Mouse (Mus musculus): ENCODE measurements around the gene Fgfr2.

Gene Fgfr2

DNA sequence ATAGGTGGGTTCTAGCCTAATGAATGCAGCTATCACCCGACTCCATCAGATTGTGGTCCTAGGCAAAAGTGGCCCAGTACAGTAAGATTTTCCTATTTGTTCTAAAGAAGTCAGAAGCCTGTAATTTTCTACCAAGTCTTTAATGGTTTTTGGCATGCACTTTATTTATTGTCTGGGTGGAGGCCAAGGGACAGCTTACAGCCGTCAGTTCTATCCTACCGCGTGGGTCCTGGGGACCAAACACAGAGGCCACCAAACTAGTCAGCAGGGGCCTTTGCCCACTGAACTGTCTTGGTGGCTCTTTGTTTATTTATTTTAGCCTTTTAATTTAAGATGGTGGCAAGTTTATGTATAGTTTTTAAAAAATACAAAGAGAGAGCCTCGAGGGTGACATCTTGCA is 2544.5 kb downstream of the Fgfr2 start:
- DNase-seq (ENCODE audit: low read depth, low spot score) = no peak

- no peak for DNase-seq (ENCODE audit: low read depth, low spot score)
These were observed 2545.1 kb downstream of the Fgfr2 start for GRCm38 (mm10) chr7:130578066-130578465.

DNA sequence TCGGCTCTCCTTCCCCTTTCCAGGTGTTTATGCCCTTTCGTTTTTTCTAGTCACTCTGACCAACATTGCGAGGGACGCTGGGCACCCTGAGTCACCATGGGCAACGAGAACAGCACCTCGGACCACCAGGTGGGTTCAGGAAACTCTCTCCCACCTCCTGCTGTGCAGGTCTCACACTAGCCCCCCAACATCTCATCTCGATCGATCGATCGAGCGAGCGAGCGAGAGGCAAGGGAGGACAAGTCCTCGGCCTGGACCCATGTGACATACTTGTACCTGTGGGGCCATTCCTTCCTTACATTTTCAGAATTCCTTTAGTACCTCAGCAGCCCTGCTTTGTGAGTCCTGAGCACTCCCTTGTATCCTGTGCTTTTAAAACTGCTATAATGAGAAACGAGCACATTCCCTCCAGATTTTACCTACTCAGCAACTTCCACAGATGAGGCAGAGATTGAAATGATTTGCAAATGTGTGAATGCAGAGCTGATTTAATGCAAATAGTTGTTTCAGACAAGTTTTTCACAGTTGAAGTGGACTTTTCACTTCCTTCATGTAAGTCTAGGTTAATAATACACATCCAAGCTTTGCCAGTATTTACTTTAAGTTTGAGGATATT is 2545.7 kb downstream of the Fgfr2 start, which contains the start of gene Tacc2:
TSS of gene Tacc2 (plus strand) at position 51 of the 616 bp plus-strand sequence.
- no peak for DNase-seq (ENCODE audit: low read depth, low spot score)

GRCm38 (mm10) chr7:130576981-130577380 is 2546.2 kb downstream of the Fgfr2 start:
- DNase-seq (ENCODE audit: low read depth, low spot score) = no peak

DNA sequence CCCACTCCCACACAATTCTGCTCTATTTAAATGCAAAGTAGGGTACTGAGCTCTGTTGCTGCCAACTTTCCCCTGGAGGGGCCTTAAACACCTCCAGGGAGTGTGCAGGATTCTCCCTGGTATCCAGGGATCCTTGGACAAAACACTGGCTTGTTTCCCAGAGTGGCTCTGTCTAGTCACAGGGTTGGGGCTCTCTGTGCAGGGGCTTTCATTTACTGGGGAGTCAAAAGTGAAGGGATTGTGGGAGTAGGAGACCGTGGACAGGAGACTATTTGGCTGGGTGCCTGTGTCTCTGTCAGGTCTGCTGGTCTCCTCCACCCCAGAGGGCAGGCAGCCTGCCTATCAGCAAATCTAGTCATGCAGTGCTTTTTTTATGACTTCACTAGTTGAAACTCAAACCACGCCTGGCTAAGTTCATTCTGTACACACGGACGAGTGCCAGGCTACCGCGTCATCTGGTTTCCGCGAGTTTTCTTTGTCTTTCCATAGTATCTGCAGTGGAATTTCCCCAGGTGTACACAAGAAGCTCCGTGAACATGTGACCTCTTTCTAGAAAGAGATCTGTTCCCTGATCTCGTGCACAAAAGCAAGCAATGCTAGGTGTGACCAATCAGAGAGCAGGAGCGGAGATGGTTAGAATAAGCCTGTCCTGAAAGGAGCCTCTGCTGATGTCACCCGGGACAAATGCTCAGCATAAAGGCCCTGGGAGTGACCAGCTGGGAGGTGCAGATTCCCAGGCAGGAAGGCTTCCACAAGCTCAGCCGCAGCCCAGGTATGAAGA is 2548.7 kb downstream of the Fgfr2 start:
- DNase-seq (ENCODE audit: low read depth, low spot score) = no peak

GRCm38 (mm10) chr7:130573746-130574145 is 2549.4 kb downstream of the Fgfr2 start:
- no peak for DNase-seq (ENCODE audit: low read depth, low spot score)

- DNase-seq (ENCODE audit: low read depth, low spot score) = no peak
These were observed 2550.3 kb downstream of the Fgfr2 start, which contains the start of gene Nsmce4a for GRCm38 (mm10) chr7:130572821-130573220. Gene Nsmce4a (minus strand): TSS chr7:130573118.

DNA sequence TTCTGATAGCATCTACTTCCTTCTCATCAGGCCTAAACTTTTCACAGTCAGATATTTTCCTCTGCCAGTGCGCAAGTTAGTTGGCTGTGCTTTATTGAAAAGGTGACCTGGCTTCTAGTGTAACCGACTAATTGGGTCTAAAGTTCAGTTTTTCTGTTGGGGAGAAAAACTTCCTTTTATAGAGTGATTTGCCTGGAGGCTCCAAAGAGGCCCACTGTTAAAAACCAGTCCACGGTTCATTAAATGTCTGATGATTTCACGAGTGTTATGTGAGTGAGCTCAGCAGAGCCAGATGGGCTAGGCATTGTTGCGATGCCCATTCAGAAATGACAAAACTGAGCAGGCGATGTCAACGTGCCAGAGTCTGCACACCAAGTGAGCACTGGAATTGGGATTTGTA is 2552.7 kb downstream of the Fgfr2 start:
- DNase-seq (ENCODE audit: low read depth, low spot score) = no peak

GRCm38 (mm10) chr7:130568783-130569436 is 2554.2 kb downstream of the Fgfr2 start:
- no peak for DNase-seq (ENCODE audit: low read depth, low spot score)

DNA sequence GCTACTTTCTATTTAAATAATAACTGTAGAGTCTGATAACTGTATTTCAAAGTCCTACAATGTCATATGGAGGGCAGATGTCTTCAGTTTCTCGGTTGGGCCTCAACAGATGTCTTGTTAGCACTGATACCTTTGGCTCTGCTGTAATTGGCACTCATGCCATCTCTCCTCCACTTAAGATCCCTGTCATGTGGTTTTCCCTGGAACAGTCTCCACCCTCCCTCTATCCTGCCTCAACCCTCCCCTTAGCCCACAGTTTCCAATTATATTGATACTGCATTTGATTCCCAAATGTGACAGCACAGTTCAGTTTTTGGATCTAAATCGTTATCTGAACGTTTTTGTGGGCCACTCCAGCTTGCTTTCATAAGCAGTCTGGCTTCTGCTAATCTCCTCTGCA is 2558.6 kb downstream of the Fgfr2 start:
- no peak for DNase-seq (ENCODE audit: low read depth, low spot score)

- DNase-seq (ENCODE audit: low read depth, low spot score) = no peak
These were observed 2559.3 kb downstream of the Fgfr2 start for GRCm38 (mm10) chr7:130563880-130564279.

GRCm38 (mm10) chr7:130563276-130563675 is 2559.9 kb downstream of the Fgfr2 start:
- DNase-seq (ENCODE audit: low read depth, low spot score) = no peak

DNA sequence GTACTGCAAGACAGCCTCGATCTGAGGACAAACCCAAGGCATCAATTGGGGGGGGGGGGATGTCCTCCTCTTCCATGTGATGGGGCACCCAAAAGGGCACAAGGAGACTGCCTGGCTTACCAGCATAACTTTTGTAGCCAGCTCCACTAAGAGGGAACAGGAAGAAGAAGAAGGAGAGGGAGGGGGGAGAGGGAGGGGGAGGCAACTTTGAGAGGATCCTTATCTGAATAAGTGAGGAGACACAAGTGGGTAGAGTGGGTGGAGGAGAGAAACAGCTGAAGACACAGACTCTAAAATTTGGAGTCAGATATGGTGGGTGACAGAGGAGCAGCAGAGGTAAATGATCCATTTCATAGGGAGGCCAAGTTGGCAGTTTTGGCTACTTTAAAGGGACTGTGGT is 2562.2 kb downstream of the Fgfr2 start:
- DNase-seq (ENCODE audit: low read depth, low spot score) = no peak

GRCm38 (mm10) chr7:130558592-130558991 is 2564.6 kb downstream of the Fgfr2 start:
- no peak for DNase-seq (ENCODE audit: low read depth, low spot score)

DNA sequence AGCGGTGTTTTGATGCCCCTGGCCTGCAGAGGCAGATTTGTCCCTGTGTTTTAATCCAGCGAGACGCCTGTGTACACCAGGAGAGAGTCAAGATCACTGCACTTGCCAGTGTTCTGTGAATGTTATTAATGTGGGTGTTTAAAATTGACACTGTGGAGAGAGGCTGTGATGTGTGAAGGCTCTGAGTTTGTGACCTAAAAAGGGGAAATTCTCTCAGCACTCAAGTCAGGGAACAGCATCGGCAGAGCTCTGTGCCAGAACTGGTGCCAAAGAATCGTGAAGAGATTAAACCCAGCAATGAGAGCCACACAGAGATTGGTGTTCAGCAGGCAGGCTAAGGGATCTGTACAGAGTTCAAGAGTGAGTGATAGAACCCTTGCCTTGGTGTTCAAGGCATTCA is 2567.6 kb downstream of the Fgfr2 start:
- DNase-seq (ENCODE audit: low read depth, low spot score) = no peak

DNA sequence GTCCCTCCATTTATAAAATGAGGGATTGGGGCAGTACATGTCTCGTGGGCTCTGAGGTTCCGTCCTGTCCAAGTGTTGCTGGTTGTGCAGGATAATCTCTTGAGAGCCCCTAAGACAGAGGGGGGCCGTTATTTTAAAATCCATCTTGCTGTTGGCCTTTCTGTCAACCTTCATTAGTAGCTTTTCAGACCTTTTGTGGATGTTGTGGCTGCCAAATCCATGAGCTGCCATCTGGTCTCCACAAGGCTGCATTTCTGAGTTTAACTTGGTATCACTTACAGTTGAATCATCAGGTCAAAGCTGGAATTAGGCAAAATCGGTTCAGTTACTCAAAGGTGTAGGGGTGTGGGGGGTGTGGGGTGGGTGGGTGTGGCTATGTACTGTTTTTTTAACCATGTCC is 2569.8 kb downstream of the Fgfr2 start:
- no peak for DNase-seq (ENCODE audit: low read depth, low spot score)

DNA sequence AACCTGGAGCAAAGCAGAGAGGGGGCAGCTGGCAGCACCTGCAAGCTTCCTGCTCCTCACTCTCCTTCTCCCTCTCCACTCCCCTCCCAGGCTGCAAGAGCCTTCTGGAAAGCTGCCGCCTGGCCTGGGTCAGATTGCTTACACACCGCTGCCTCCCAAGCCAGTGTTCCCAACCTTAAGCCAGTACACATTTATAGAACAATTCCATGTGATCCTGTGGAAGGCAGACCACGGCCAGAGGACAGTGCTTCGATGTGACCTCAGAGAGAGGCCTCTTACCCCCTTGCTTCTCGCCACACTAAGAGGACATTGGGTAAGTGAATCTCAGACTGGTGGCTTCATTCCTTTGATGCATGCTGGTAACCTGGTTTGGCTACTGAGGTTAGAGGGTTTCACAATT is 2570.4 kb downstream of the Fgfr2 start:
- no peak for DNase-seq (ENCODE audit: low read depth, low spot score)

- DNase-seq (ENCODE audit: low read depth, low spot score) = no peak
These were observed 2575.4 kb downstream of the Fgfr2 start for GRCm38 (mm10) chr7:130547635-130548175.

DNA sequence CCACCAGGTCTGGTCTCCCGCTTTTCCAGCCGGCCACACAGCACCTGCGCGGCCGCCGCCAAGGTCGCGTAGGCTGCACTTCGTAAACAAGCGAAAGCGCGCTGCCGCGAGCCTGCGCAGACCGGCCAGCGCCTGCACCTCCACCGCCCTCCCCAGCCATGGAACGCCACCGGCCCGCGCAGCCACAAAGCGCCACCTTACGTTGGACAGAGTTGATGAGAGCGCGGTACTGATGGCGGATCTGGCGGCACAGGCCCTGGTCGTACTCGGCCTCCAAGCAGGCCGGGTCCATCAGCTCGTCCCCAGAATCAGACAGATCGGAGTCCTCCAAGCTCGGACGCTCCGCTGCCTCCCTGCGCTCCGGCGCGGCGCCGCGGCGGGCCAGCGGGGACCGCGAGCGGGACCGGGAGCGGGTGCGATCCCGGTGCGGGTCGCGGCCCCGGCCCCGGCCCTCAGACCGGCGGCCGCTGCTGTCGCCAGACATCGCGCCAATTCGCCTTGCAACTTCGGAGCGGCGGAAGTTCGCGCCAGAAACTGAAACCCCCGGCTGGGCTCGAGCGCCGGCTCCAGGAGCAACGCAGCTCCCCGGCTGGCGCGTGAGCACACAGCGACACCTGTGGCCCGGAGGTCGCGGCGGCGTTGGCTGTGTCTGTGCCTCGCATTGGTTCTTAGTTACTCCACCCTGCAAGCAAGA is 2576.2 kb downstream of the Fgfr2 start:
- DNase-seq (ENCODE audit: low read depth, low spot score) = peak; percentile 93

- DNase-seq (ENCODE audit: low read depth, low spot score) = no peak
These were observed 2576.7 kb downstream of the Fgfr2 start for GRCm38 (mm10) chr7:130546421-130546790.

- DNase-seq (ENCODE audit: low read depth, low spot score) = peak; percentile 12
These were observed 2577.3 kb downstream of the Fgfr2 start for GRCm38 (mm10) chr7:130545893-130546292.

GRCm38 (mm10) chr7:130545401-130545800 is 2577.7 kb downstream of the Fgfr2 start:
- DNase-seq (ENCODE audit: low read depth, low spot score) = no peak
